ENCODE assay signal across 9 mouse cellular contexts in the genomic region with DNA sequence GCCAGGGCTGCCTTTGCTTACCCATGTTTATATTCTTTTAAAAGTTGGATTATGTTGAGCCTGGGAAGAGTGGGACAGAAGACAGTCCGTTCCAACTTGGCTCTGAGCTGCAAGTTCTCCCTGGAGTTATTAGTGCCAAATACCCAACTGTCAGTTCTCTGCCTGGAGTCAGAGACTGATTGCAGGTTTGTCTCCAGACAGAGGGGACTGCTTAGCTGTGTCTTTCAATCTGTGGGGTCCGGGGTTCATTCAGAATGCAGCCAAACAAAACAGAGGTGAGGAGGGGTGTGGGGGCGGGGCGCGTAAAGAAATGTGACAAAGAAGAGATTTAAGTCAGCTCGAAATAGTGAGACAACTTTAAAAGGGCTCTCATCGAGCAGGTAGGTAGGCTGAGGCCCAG. TPM values are rescaled to one million over a fixed set of nuclear protein-coding genes. Genes with fewer than 3 reads are reported as not detected.
DNase-seq lines count a peak whose midpoint lies in the region; ATAC-seq and TF ChIP-seq lines count a peak whose summit lies in the region.
"Had no signal": no experiment of that assay in that cellular context is flagged by ENCODE, and none has a peak within 500 bp of the region (broad histone marks: within the 10 kb centered on the region; RNA-seq: fewer than 3 reads in every experiment).

No protein-coding gene starts in this region.

- no peak overlapping the region for H3K27ac ChIP-seq in heart, embryonic 11.5 days (ENCODE audit: low read depth, low read length)
- peak overlapping the region; percentile 69 for H3K27ac ChIP-seq in heart, postnatal 0 days (ENCODE audit: low read depth)
- H3K27ac ChIP-seq in midbrain, embryonic 10.5 days (replicated peaks) = peak overlapping the region; percentile 84

- TF ChIP-seq CTCF in heart, postnatal 0 days (IDR thresholded peaks at IDR 0.05; ENCODE audit: low read depth) = no peak

- no peaks in the 10 kb centered on the region for H3K27me3 ChIP-seq in heart, embryonic 11.5 days (ENCODE audit: control insufficient read depth, insufficient read depth, low read length)
- H3K27me3 ChIP-seq in heart, postnatal 0 days (ENCODE audit: control insufficient read depth, insufficient read depth, low read length) = no peaks in the 10 kb centered on the region
- no peaks in the 10 kb centered on the region for H3K27me3 ChIP-seq in midbrain, embryonic 10.5 days (ENCODE audit: low read depth, poor library complexity, severe bottlenecking)

- TF ChIP-seq EP300 in heart, postnatal 0 days (IDR thresholded peaks at IDR 0.05; ENCODE audit: low read depth) = no peak

- peaks cover 8% of the 10 kb centered on the region; the same call in 1 of the 2 replicates for H3K36me3 ChIP-seq in heart, embryonic 11.5 days (ENCODE audit: control insufficient read depth, insufficient read depth, low read length)
- H3K36me3 ChIP-seq in heart, postnatal 0 days (replicated peaks; ENCODE audit: control insufficient read depth, insufficient read depth, low read length) = peaks cover 8% of the 10 kb centered on the region; the same call in 1 of the 2 replicates
- H3K36me3 ChIP-seq in midbrain, embryonic 10.5 days = peaks cover 20% of the 10 kb centered on the region

- H3K9ac ChIP-seq in heart, embryonic 11.5 days (ENCODE audit: low read depth, low read length) = peak overlapping the region; percentile 87
- H3K9ac ChIP-seq in heart, postnatal 0 days (replicated peaks; ENCODE audit: low read depth, low read length) = peak overlapping the region; percentile 75

- peak overlapping the region; percentile 84 for H3K4me3 ChIP-seq in heart, embryonic 11.5 days (ENCODE audit: low read depth, low read length)
- H3K4me3 ChIP-seq in heart, postnatal 0 days (ENCODE audit: low read depth, low read length) = peak overlapping the region; percentile 70
- peak overlapping the region; percentile 90 for H3K4me3 ChIP-seq in midbrain, embryonic 10.5 days

- 7% methylated on average over 7 of the region's 7 CpGs for WGBS in heart, embryonic 11.5 days (ENCODE audit: insufficient replicate concordance)
- under 1% methylated on average over 7 of the region's 7 CpGs for WGBS in heart, postnatal 0 days
- WGBS in midbrain, embryonic 10.5 days = 5% methylated on average over 7 of the region's 7 CpGs

- H3K9me3 ChIP-seq in heart, embryonic 11.5 days (replicated peaks; ENCODE audit: control insufficient read depth, low read length) = no peaks in the 10 kb centered on the region
- H3K9me3 ChIP-seq in heart, postnatal 0 days (replicated peaks; ENCODE audit: control insufficient read depth, low read length) = no peaks in the 10 kb centered on the region
- H3K9me3 ChIP-seq in midbrain, embryonic 10.5 days (replicated peaks) = no peaks in the 10 kb centered on the region

- peaks cover 4% of the 10 kb centered on the region; the same call in 1 of the 2 replicates for H3K4me1 ChIP-seq in heart, embryonic 11.5 days (ENCODE audit: control insufficient read depth, insufficient read depth, low read length)
- H3K4me1 ChIP-seq in heart, postnatal 0 days (ENCODE audit: control insufficient read depth, insufficient read depth) = peaks cover 14% of the 10 kb centered on the region; the same call in 1 of the 2 replicates
- H3K4me1 ChIP-seq in midbrain, embryonic 10.5 days = peaks cover 13% of the 10 kb centered on the region

- H3K4me2 ChIP-seq in heart, embryonic 11.5 days = peak overlapping the region; percentile 90
- H3K4me2 ChIP-seq in heart, postnatal 0 days (ENCODE audit: low read depth, low read length) = peak overlapping the region; percentile 79

- no peak for DNase-seq in heart, adult 9 months (ENCODE audit: low spot score in 2 of 2)
- peak; percentile 18 for DNase-seq in MN1 (ENCODE audit: low spot score)
- DNase-seq in heart, postnatal 0 days (ENCODE audit: low spot score) = no peak
- DNase-seq in midbrain, embryonic 10.5 days (ENCODE audit: low spot score) = no peak
- DNase-seq in thymus, postnatal 0 days (ENCODE audit: low spot score) = no peak
- no peak for DNase-seq in spleen, postnatal 10 days (ENCODE audit: low spot score in 2 of 2)
- DNase-seq in cerebellum, postnatal 14 days = no peak

- no peak for ATAC-seq in heart, embryonic 11.5 days (replicated peaks; ENCODE audit: insufficient number of reproducible peaks, low FRiP score, low TSS enrichment)
- ATAC-seq in heart, postnatal 0 days (ENCODE audit: insufficient read depth, low read depth) = peak; percentile 18

RNA-seq across cellular contexts. Expression of a gene that starts 1.7 kb away (rescaled TPM):
- polyA plus RNA-seq in heart, embryonic 11.5 days (2014; fragmentation: Nextera tagmentation; extraction: Ambion mirVana) = 6.7 and 11.4 TPM in 2 replicates
- 2.0 and 17.8 TPM in 2 replicates for total RNA-seq in heart, postnatal 0 days (2014; rRNA removed; ENCODE audit: low replicate concordance)
- polyA plus RNA-seq in heart, postnatal 0 days (2015; fragmentation: Nextera tagmentation; extraction: Ambion mirVana) = 9.2 and 9.7 TPM in 2 replicates
- 10.9 and 13.3 TPM in 2 replicates for polyA plus RNA-seq in midbrain, embryonic 10.5 days (2016; fragmentation: Nextera tagmentation; extraction: Ambion mirVana)
- polyA plus RNA-seq in thymus, postnatal 0 days (2015; fragmentation: Nextera tagmentation; extraction: Ambion mirVana) = 7.0 and 7.5 TPM in 2 replicates
- total RNA-seq: neutrophil, adult 5-6 weeks had no signal

RNA-seq across cellular contexts. Expression of a gene that starts 18.2 kb away (rescaled TPM):
- polyA plus RNA-seq in heart, embryonic 11.5 days (2014; fragmentation: Nextera tagmentation; extraction: Ambion mirVana) = 117 and 140 TPM in 2 replicates
- 61.1 and 82.4 TPM in 2 replicates for total RNA-seq in heart, postnatal 0 days (2014; rRNA removed; ENCODE audit: low replicate concordance)
- 62.1 and 65.7 TPM in 2 replicates for polyA plus RNA-seq in heart, postnatal 0 days (2015; fragmentation: Nextera tagmentation; extraction: Ambion mirVana)
- 120 and 123 TPM in 2 replicates for polyA plus RNA-seq in midbrain, embryonic 10.5 days (2016; fragmentation: Nextera tagmentation; extraction: Ambion mirVana)
- polyA plus RNA-seq in thymus, postnatal 0 days (2015; fragmentation: Nextera tagmentation; extraction: Ambion mirVana) = 52.8 and 54.4 TPM in 2 replicates

RNA-seq across cellular contexts. Expression of a gene that starts 21.7 kb away (rescaled TPM):
- 0.52 and 0.83 TPM in 2 replicates for polyA plus RNA-seq in heart, embryonic 11.5 days (2014; fragmentation: Nextera tagmentation; extraction: Ambion mirVana)
- 0.27 TPM in 1 of 2 replicates, not detected in the other for total RNA-seq in heart, postnatal 0 days (2014; rRNA removed; ENCODE audit: low replicate concordance)
- 0.15 and 0.19 TPM in 2 replicates for polyA plus RNA-seq in heart, postnatal 0 days (2015; fragmentation: Nextera tagmentation; extraction: Ambion mirVana)
- 0.47 and 0.57 TPM in 2 replicates for polyA plus RNA-seq in midbrain, embryonic 10.5 days (2016; fragmentation: Nextera tagmentation; extraction: Ambion mirVana)
- polyA plus RNA-seq in thymus, postnatal 0 days (2015; fragmentation: Nextera tagmentation; extraction: Ambion mirVana) = 10.6 TPM in 2 replicates

RNA-seq across cellular contexts. Expression of a gene that starts 23.3 kb away (rescaled TPM):
- polyA plus RNA-seq in heart, embryonic 11.5 days (2014; fragmentation: Nextera tagmentation; extraction: Ambion mirVana) = 59.4 and 64.1 TPM in 2 replicates
- 14.0 and 21.9 TPM in 2 replicates for total RNA-seq in heart, postnatal 0 days (2014; rRNA removed; ENCODE audit: low replicate concordance)
- 29.1 and 31.4 TPM in 2 replicates for polyA plus RNA-seq in heart, postnatal 0 days (2015; fragmentation: Nextera tagmentation; extraction: Ambion mirVana)
- 140 and 142 TPM in 2 replicates for polyA plus RNA-seq in midbrain, embryonic 10.5 days (2016; fragmentation: Nextera tagmentation; extraction: Ambion mirVana)
- 55.2 and 62.3 TPM in 2 replicates for polyA plus RNA-seq in thymus, postnatal 0 days (2015; fragmentation: Nextera tagmentation; extraction: Ambion mirVana)

RNA-seq across cellular contexts. Expression of a gene that starts 23.6 kb away (rescaled TPM):
- polyA plus RNA-seq in heart, embryonic 11.5 days (2014; fragmentation: Nextera tagmentation; extraction: Ambion mirVana) = 0.34 and 0.87 TPM in 2 replicates
- not detected in 2 replicates for total RNA-seq in heart, postnatal 0 days (2014; rRNA removed; ENCODE audit: low replicate concordance)
- polyA plus RNA-seq in heart, postnatal 0 days (2015; fragmentation: Nextera tagmentation; extraction: Ambion mirVana) = 0.16 and 0.25 TPM in 2 replicates
- 1.5 and 1.7 TPM in 2 replicates for polyA plus RNA-seq in midbrain, embryonic 10.5 days (2016; fragmentation: Nextera tagmentation; extraction: Ambion mirVana)
- 0.32 and 0.49 TPM in 2 replicates for polyA plus RNA-seq in thymus, postnatal 0 days (2015; fragmentation: Nextera tagmentation; extraction: Ambion mirVana)
